Mouse (Mus musculus): Measurements from ENCODE around the gene Rangrf. TPM values are rescaled to one million over a fixed set of nuclear protein-coding genes. Genes with fewer than 3 reads are reported as not detected.
A peak's percentile ranks its signal among the peaks of the same experiment; 100 is the strongest.

Gene Rangrf
- polyA plus RNA-seq, 1 experiment from 2014 or later: 62.2 TPM

GRCm38 (mm10) chr11:68956697-68957096 is 18.3 kb downstream of the Rangrf start:
- no peak for ATAC-seq
- no peak overlapping the region for H3K27ac ChIP-seq

GRCm38 (mm10) chr11:68956107-68956506 is 18.9 kb downstream of the Rangrf start:
- 29% methylated on average over 3 of the region's 3 CpGs for WGBS
- Histone ChIP-seq H3K9me3 (no peaks in the 10 kb centered on the region), H3K9ac (no peak overlapping the region), H3K27me3 (replicated peaks) (peaks cover 32% of the 10 kb centered on the region), H3K4me3 (replicated peaks) (0 out of 2 replicates have a peak overlapping the region, but pooled peaks have one; percentile 4), H3K4me1 (replicated peaks) (peaks cover 7% of the 10 kb centered on the region; the same call in 1 of the 2 replicates), H3K27ac (no peak overlapping the region), H3K36me3 (no peaks in the 10 kb centered on the region), H3K4me2 (replicated peaks) (no peak overlapping the region)
- ATAC-seq: no peak

More at GRCm38 (mm10) chr11:68956697-68957096, 18.3 kb downstream of the Rangrf start:
- no peaks in the 10 kb centered on the region for H3K9me3 ChIP-seq
- WGBS: 43% methylated on average over 13 of the region's 13 CpGs
- 0 out of 2 replicates have a peak overlapping the region, but pooled peaks have one; percentile 10 for H3K4me3 ChIP-seq (replicated peaks)
- H3K36me3 ChIP-seq: no peaks in the 10 kb centered on the region
- peaks cover 7% of the 10 kb centered on the region; the same call in 1 of the 2 replicates for H3K4me1 ChIP-seq (replicated peaks)
- H3K27me3 ChIP-seq (replicated peaks): peaks cover 26% of the 10 kb centered on the region
- H3K9ac ChIP-seq: no peak overlapping the region
- no peak overlapping the region for H3K4me2 ChIP-seq (replicated peaks)

GRCm38 (mm10) chr11:68955473-68955872 is 19.5 kb downstream of the Rangrf start:
- Histone ChIP-seq H3K4me2 (replicated peaks) (peak overlapping the region; percentile 70), H3K9ac (no peak overlapping the region), H3K27ac (no peak overlapping the region), H3K4me3 (replicated peaks) (no peak overlapping the region), H3K36me3 (no peaks in the 10 kb centered on the region), H3K27me3 (replicated peaks) (peaks cover 32% of the 10 kb centered on the region), H3K9me3 (no peaks in the 10 kb centered on the region), H3K4me1 (replicated peaks) (peaks cover 7% of the 10 kb centered on the region; the same call in 1 of the 2 replicates)
- no peak for ATAC-seq
- WGBS: 68% methylated on average over 5 of the region's 5 CpGs

- H3K4me2 ChIP-seq (replicated peaks): peak overlapping the region; percentile 70
- ATAC-seq: no peak
- no peak overlapping the region for H3K27ac ChIP-seq
- 2% methylated on average over 17 of the region's 17 CpGs for WGBS
- no peaks in the 10 kb centered on the region for H3K36me3 ChIP-seq
- peaks cover 32% of the 10 kb centered on the region for H3K27me3 ChIP-seq (replicated peaks)
- peak overlapping the region; percentile 47 for H3K9ac ChIP-seq
- peaks cover 7% of the 10 kb centered on the region; the same call in 1 of the 2 replicates for H3K4me1 ChIP-seq (replicated peaks)
- peak overlapping the region; percentile 38 for H3K4me3 ChIP-seq (replicated peaks)
- H3K9me3 ChIP-seq: no peaks in the 10 kb centered on the region
These were observed 20.6 kb downstream of the Rangrf start for GRCm38 (mm10) chr11:68954408-68954807.

- peaks cover 7% of the 10 kb centered on the region; the same call in 1 of the 2 replicates for H3K4me1 ChIP-seq (replicated peaks)
- no peak overlapping the region for H3K27ac ChIP-seq
- no peak overlapping the region for H3K9ac ChIP-seq
- WGBS: 21% methylated on average over 13 of the region's 13 CpGs
- ATAC-seq: no peak
- H3K36me3 ChIP-seq: no peaks in the 10 kb centered on the region
- peak overlapping the region; percentile 70 for H3K4me2 ChIP-seq (replicated peaks)
- H3K9me3 ChIP-seq: no peaks in the 10 kb centered on the region
- H3K27me3 ChIP-seq (replicated peaks): peaks cover 32% of the 10 kb centered on the region
- 0 out of 2 replicates have a peak overlapping the region, but pooled peaks have one; percentile 6 for H3K4me3 ChIP-seq (replicated peaks)
These were observed 21.1 kb downstream of the Rangrf start for GRCm38 (mm10) chr11:68953903-68954302.

GRCm38 (mm10) chr11:68947542-68947993 is 27.4 kb downstream of the Rangrf start:
- no peaks in the 10 kb centered on the region for H3K9me3 ChIP-seq
- WGBS: 10% methylated on average over 12 of the region's 12 CpGs
- no peak overlapping the region for H3K9ac ChIP-seq
- 0 out of 2 replicates have a peak, but pooled peaks cover 6% of the 10 kb centered on the region for H3K4me1 ChIP-seq (replicated peaks)
- H3K27me3 ChIP-seq (replicated peaks): peaks cover 5% of the 10 kb centered on the region
- H3K4me2 ChIP-seq (replicated peaks): peak overlapping the region; percentile 41
- no peak for ATAC-seq
- no peaks in the 10 kb centered on the region for H3K36me3 ChIP-seq
- H3K4me3 ChIP-seq (replicated peaks): peak overlapping the region; percentile 16; the same call in 1 of the 2 replicates
- no peak overlapping the region for H3K27ac ChIP-seq

- ATAC-seq: peak; percentile 39; the same call in 1 of the 2 replicates
- Histone ChIP-seq H3K27ac (no peak overlapping the region), H3K4me1 (replicated peaks) (0 out of 2 replicates have a peak, but pooled peaks cover 6% of the 10 kb centered on the region), H3K4me2 (replicated peaks) (peak overlapping the region; percentile 41), H3K9me3 (no peaks in the 10 kb centered on the region), H3K9ac (no peak overlapping the region), H3K4me3 (replicated peaks) (peak overlapping the region; percentile 17), H3K27me3 (replicated peaks) (peaks cover 5% of the 10 kb centered on the region), H3K36me3 (no peaks in the 10 kb centered on the region)
- 17% methylated on average over 14 of the region's 16 CpGs for WGBS
These were observed 28.1 kb downstream of the Rangrf start for GRCm38 (mm10) chr11:68946806-68947440.

GRCm38 (mm10) chr11:68946001-68946400 is 29.0 kb downstream of the Rangrf start:
- ATAC-seq: no peak
- no peak overlapping the region for H3K4me3 ChIP-seq (replicated peaks)
- WGBS: 83% methylated on average over 4 of the region's 4 CpGs
- H3K9me3 ChIP-seq: no peaks in the 10 kb centered on the region
- no peaks in the 10 kb centered on the region; the same call in none of the 2 replicates for H3K27me3 ChIP-seq (replicated peaks)
- H3K4me1 ChIP-seq (replicated peaks): 0 out of 2 replicates have a peak, but pooled peaks cover 6% of the 10 kb centered on the region
- no peak overlapping the region for H3K4me2 ChIP-seq (replicated peaks)
- no peaks in the 10 kb centered on the region for H3K36me3 ChIP-seq
- H3K27ac ChIP-seq: no peak overlapping the region
- no peak overlapping the region for H3K9ac ChIP-seq

- WGBS: 77% methylated on average over 2 of the region's 2 CpGs
- Histone ChIP-seq H3K9me3 (no peaks in the 10 kb centered on the region), H3K4me1 (replicated peaks) (0 out of 2 replicates have a peak, but pooled peaks cover 6% of the 10 kb centered on the region), H3K9ac (no peak overlapping the region), H3K4me2 (replicated peaks) (no peak overlapping the region), H3K27me3 (replicated peaks) (no peaks in the 10 kb centered on the region; the same call in none of the 2 replicates), H3K4me3 (replicated peaks) (no peak overlapping the region), H3K36me3 (no peaks in the 10 kb centered on the region), H3K27ac (no peak overlapping the region)
- ATAC-seq: no peak
These were observed 29.7 kb downstream of the Rangrf start for GRCm38 (mm10) chr11:68945245-68945644.

GRCm38 (mm10) chr11:68942731-68943130 is 32.3 kb downstream of the Rangrf start:
- WGBS: 85% methylated on average over 8 of the region's 8 CpGs
- H3K4me1 ChIP-seq (replicated peaks): 0 out of 2 replicates have a peak, but pooled peaks cover 6% of the 10 kb centered on the region
- H3K4me2 ChIP-seq (replicated peaks): no peak overlapping the region
- no peak overlapping the region for H3K9ac ChIP-seq
- H3K9me3 ChIP-seq: no peaks in the 10 kb centered on the region
- H3K27ac ChIP-seq: no peak overlapping the region
- H3K27me3 ChIP-seq (replicated peaks): no peaks in the 10 kb centered on the region; the same call in none of the 2 replicates
- ATAC-seq: no peak
- no peak overlapping the region for H3K4me3 ChIP-seq (replicated peaks)
- H3K36me3 ChIP-seq: no peaks in the 10 kb centered on the region

- Histone ChIP-seq H3K36me3 (no peaks in the 10 kb centered on the region), H3K4me1 (replicated peaks) (no peaks in the 10 kb centered on the region), H3K4me3 (replicated peaks) (peak overlapping the region; percentile 50), H3K9ac (peak overlapping the region; percentile 60), H3K4me2 (replicated peaks) (peak overlapping the region; percentile 60), H3K9me3 (no peaks in the 10 kb centered on the region), H3K27ac (no peak overlapping the region), H3K27me3 (replicated peaks) (no peaks in the 10 kb centered on the region)
- no peak for ATAC-seq
- WGBS: 52% methylated on average over 4 of the region's 4 CpGs
These were observed 34.5 kb downstream of the Rangrf start for GRCm38 (mm10) chr11:68940516-68940915.

- H3K9me3 ChIP-seq: no peaks in the 10 kb centered on the region
- peak; percentile 100 for ATAC-seq
- peak overlapping the region; percentile 60 for H3K9ac ChIP-seq
- no peaks in the 10 kb centered on the region for H3K4me1 ChIP-seq (replicated peaks)
- peak overlapping the region; percentile 36; the same call in 1 of the 2 replicates for H3K27ac ChIP-seq
- no peaks in the 10 kb centered on the region for H3K27me3 ChIP-seq (replicated peaks)
- WGBS: 1% methylated on average over 16 of the region's 16 CpGs
- peak overlapping the region; percentile 50 for H3K4me3 ChIP-seq (replicated peaks)
- peak overlapping the region; percentile 60 for H3K4me2 ChIP-seq (replicated peaks)
- H3K36me3 ChIP-seq: no peaks in the 10 kb centered on the region
These were observed 35.3 kb downstream of the Rangrf start for GRCm38 (mm10) chr11:68939451-68940304.
